Mouse (Mus musculus): ENCODE measurements around the gene Etl4.

DNA sequence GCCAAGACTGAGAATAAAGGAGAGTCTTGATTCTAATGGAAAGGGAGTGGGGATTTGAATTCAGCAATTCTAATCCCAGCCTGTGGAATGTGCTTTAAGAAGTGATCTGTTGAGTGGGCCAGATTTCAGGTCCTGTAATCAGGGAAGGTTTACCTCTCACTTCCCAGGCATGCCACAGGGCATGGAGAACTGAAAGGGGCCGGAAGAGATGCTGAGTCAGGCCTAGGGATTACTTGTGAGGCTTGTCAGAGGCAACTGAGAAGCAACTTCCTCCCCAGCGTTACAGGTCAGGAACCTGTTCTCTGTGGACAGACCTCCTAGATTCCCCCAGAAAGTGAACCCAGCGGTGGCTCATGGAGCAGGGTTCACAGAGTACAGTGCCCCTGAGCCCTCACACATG, 646.1 kb downstream of the Etl4 start:
- TF ChIP-seq CTCF (IDR thresholded peaks at IDR 0.05; ENCODE audit: low read depth) (no peak), EP300 (IDR thresholded peaks at IDR 0.05; ENCODE audit: low read depth) (no peak)

Measured in liver, postnatal 0 days (tissue).